Mouse (Mus musculus) brain, embryonic 14.5 days (tissue): ENCODE measurements around the gene Plcg2. TPM values are rescaled to one million over a fixed set of nuclear protein-coding genes. Genes with fewer than 3 reads are reported as not detected.

Source experiments
- DNase-seq: peaks from one replicate; pipeline ENCODE4 v3.0.0-alpha.2; 2011; ENCODE audit warnings: low read depth
- CTCF ChIP-seq: fragments of 200-500 bp; IDR thresholded peaks from 2 replicates; pipeline ENCODE4 v1.5.1; 2012; ENCODE audit warnings: inconsistent platforms, mild to moderate bottlenecking, moderate library complexity, borderline replicate concordance; ENCODE audit not compliant: insufficient read depth, insufficient read length; ENCODE audit errors: extremely low read depth
- POLR2A ChIP-seq: fragments of 200-500 bp; IDR thresholded peaks from 2 replicates; pipeline ENCODE4 v1.6.1; 2012; ENCODE audit warnings: mild to moderate bottlenecking, inconsistent platforms, borderline replicate concordance; ENCODE audit not compliant: poor library complexity, insufficient read depth, insufficient read length, severe bottlenecking; ENCODE audit errors: extremely low read depth
- polyA plus RNA-seq: library from polyadenylated mRNA; depleted of rRNA; stranded (reverse); fragments of >200 nt; gene quantifications from 2 replicates; pipeline ENCODE4 v1.2.3, GENCODE M21; 2012

The Plcg2 gene
- polyA plus RNA-seq, 1 experiment, result 1.5 TPM

DNA sequence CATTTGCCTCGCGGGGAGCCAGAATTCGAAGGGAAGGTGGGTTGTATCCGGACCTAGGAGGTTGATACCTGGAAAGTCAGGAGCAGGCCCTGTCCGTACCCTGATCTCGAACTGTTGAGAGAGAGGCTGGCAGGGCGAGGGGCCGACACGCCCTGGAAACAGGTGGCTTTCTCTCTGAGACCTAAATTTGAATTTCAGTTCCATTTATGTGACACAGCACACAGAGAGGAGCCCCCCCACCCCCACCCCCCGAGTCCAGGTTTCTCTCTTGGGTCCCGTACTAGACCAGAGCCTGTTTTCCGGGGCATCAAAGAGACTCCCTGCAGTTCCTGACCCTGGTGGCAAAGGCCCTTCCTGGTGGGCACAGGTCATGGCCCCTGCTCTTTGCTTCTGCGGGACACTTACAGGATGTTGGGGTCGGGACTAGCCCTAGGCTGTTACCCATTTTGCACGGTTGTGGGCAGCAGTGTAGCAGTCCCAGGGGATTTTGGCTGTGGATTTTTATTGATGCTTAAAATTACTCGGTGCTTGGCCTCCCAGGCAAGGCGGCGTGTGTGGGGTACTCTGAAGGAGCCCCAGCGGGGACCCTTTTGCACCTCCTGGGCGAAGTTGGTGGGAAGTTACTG, 937 bp downstream of the Plcg2 start:
- TF ChIP-seq POLR2A (no peak), CTCF (no peak)
- DNase-seq, result no peak

DNA sequence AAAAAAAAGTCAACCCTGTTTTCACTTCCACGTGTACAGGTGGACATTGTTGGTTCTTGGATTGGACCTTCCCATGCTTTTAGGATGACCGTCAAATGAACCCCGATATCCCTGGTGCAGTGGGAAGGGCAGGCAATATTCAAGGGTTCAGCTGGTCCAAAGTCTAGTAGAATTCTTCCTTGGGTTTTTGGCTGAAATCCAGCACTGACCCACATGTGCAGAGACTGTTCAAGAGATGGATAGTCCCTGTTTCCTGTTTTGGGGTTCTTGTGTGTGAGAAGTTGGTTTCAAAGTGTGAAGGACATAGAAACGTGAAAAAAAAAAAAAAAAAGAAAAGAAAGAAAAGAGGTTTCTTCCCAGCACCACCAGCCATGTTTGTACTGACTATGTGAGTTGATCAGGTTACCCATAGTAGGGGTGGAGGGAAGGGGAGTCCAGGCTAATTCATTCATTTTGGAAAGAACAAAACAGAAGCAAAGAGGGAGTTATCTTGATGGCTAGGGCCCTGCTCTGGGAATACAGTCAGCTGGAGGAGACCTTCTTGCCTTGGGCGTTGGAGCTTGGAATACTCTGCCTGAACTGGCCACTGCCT, 2.2 kb downstream of the Plcg2 start:
- TF ChIP-seq POLR2A, result no peak
- no peak for TF ChIP-seq CTCF
- no peak for DNase-seq

DNA sequence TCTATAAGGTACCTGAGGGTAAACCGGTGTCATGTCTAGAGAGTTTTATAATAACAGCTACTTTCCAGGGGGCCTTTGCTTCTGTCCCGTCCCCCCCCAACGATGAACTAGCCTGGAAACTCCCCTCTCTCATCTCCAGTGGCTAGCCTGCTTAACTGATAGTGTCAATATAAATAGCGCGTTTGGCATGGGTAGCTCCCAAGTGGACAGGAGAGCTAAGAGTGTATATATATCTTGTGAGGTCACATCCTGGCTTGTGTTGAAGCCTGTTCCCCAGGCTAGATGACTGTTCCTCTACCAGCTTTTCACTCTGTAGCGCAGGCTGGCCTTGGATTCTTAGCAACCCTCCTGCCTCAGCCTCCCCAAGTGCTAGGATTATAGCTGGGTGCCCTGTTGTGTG, 3.2 kb downstream of the Plcg2 start:
- TF ChIP-seq POLR2A (no peak), CTCF (no peak)
- DNase-seq, result no peak

DNA sequence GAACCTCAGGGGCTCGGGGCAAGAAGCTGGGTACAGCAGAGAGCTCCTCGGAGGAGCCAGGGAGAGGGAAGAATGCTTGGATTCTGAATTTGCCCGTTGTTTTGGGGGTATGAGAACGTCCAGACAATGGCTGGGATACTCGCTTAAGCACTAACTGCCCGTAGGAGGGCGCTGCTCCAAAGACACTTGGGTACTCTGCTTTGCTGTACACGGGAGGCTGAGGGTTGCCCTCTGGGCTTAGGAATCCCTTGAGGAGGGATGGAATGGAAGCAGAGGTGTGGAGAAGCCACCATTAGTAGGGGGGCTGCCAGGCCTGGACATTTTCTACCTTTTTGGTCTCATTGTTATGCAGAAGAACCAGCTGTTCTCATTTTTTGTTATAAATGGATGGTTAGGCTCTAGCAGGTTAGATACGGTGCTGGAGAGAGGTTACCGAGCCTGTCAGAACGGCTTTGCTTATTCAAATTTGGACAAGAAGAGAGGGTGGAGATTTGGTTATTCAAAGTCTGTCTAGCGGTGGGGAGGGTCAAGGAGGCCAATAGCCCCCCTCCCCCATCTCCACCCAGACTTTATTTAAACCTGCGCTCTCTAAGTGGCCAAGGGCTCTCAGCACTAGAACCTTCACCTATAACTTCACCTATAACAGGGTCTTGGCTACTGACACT, 5.4 kb downstream of the Plcg2 start:
- TF ChIP-seq CTCF (no peak), POLR2A (no peak)
- DNase-seq, result no peak

DNA sequence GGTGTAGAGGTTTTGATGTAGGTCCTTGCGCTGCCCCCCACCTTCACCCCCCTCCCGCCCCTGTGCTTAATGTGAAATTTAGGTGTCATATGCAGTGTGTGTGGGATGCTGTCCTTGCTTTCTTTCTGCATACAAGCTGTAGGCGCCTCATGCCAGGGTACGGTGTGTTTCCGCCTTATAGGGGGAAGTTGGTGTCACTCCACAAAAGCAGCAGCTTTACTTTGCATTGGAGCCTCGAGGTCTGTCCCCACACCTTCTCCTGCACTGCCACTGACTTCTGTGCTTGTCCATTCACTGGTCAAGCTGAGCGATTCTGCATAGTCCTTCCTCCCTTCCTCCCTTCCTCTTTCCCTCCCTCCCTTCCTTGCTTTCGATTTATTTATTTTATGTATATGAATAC, 9.6 kb downstream of the Plcg2 start:
- TF ChIP-seq CTCF (no peak), POLR2A (no peak)
- no peak for DNase-seq

GRCm38 (mm10) chr8:117516876-117517565, 18.9 kb downstream of the Plcg2 start:
- DNase-seq, result peak; percentile 11

GRCm38 (mm10) chr8:117517861-117518260, 19.8 kb downstream of the Plcg2 start:
- no peak for DNase-seq
- TF ChIP-seq POLR2A (no peak), CTCF (no peak)

More at GRCm38 (mm10) chr8:117516876-117517565, 18.9 kb downstream of the Plcg2 start:
- TF ChIP-seq POLR2A (no peak), CTCF (no peak)

DNA sequence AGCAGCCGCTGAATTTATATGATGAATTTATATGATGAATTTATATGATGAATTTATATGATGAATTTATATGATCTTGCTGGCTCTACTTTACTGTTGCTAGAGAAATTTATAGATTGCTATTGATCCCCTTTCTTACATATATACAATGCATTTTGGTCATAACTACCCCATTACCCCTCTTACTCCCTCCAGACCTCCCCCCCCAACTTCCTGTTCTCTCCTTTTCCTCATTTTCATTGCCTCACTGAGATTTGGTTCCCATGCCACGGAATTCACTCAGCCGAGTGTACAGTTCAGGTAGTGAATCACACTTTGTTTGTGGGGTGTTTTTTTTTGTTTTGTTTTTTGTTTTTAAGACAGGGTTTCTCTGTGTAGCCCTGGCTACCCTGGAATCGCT, 20.8 kb downstream of the Plcg2 start:
- TF ChIP-seq POLR2A, result no peak
- no peak for TF ChIP-seq CTCF
- no peak for DNase-seq

- DNase-seq, result no peak
- TF ChIP-seq CTCF (no peak), POLR2A (no peak)
Observed at GRCm38 (mm10) chr8:117526185-117526584, 28.1 kb downstream of the Plcg2 start.

- TF ChIP-seq POLR2A (no peak), CTCF (no peak)
- DNase-seq, result no peak
Observed at GRCm38 (mm10) chr8:117527983-117528382, 29.9 kb downstream of the Plcg2 start.

DNA sequence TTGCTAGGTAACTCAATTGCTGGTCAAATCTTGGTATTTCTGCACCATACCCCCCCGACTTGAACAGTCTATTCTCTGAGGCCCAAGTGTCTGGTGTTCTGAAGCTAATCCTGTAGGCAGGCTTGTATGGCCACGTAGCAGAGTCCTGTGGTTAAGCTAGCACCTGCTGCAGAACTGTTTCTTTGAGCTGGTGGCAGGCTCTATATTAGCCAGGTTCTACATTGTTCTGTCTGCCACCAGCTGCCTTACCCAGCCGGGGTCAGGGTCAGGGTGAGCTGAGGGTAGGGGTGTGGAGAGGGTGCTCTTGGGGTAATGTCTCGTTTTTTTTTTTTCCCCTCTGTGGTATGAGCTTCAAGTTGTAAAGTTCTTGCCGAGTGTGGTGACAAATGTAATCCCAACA, 31.1 kb downstream of the Plcg2 start:
- TF ChIP-seq CTCF, result no peak
- no peak for TF ChIP-seq POLR2A

More for the DNA sequence above, 31.1 kb downstream of the Plcg2 start:
- DNase-seq, result no peak
